Mouse (Mus musculus) R1 (cell line): ENCODE data around the gene Zfp385a.

ENCODE experiments used
- DNase-seq: peaks from one replicate; pipeline ENCODE4 v3.0.0-alpha.2; 2018; ENCODE audit warnings: low read depth, low spot score

Zfp385a gene

DNA sequence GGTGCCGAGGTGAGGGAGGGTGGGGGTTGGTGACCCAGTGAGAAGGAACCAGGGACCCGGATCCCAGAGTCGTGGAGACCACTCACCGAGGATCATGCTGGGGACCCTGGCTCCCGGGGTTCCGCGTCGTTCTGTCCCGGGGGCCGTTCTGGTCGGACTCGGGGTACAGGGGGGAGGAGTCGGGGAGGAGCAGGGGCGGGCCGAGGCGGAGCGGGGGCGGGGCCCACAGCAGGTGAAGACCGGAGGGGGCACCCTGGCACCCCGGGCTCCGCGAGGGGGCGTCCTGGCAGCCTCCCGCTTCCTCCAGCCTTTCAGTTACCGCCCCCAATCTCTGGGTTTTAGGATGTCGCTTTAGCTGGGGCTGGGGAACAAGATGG lies at the start of gene Zfp385a:
Gene Zfp385a, minus strand, starts transcription at position 133 of the 377 bp plus-strand sequence.
- DNase-seq: peak; percentile 51

DNA sequence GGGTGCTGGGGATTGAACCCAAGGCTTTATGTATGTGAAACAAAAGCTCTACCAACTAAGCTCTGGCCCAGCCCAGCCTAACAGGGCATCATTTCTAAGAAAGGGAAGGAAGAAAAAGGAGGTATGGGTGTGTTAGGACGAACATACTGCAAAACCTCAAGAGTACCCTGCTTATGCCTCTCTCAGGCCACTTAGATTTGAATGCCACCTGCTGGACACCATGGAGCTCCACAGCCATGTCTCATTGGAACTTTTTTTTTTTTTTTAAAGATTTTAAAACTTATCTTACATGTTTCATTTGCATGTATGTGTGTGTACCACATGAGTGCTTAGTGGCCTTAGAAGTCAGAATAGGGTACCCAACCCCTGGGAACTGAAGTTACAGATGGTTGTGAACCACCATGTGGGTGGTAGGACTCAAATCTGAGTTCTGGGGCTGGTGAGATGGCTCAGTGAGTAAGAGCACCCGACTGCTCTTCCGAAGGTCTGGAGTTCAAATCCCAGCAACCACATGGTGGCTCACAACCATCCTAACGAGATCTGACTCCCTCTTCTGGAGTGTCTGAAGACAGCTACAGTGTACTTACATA lies 48.8 kb upstream of the Zfp385a start:
- peak; percentile 54 for DNase-seq

DNA sequence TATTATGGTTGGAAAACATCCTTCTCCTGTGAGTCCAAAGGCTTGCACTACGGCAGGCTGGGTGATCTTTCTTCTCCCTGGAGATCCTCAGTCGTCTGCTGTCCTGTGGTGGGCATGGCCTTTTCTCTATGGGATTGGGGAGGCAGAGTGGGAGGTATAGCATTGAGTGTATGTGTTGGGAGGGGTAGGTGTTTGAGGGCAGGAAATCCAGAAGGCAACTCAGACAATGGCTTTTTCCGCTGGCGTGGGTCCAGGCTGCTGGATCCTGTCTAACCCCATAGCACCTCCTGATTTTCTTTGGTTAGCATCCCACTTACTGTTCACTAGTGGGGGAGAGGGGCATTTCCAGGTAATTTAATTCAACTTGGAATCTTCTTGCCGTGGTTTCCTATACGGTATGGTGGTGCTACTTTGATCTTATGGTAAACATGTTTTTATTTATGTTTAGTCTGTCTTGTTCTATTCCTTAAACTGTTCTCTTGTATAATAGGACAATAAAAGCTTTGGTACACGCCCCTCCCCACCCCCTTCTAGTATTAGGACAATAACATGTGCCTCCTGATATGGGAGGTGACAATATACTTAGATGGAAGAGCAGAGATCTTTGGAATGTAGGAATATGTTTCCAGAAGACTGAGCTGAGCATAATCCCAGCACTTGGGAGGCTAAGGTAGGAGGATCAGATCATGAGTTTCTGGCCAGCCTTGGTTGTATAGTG lies 44.0 kb upstream of the Zfp385a start:
- DNase-seq: no peak

DNA sequence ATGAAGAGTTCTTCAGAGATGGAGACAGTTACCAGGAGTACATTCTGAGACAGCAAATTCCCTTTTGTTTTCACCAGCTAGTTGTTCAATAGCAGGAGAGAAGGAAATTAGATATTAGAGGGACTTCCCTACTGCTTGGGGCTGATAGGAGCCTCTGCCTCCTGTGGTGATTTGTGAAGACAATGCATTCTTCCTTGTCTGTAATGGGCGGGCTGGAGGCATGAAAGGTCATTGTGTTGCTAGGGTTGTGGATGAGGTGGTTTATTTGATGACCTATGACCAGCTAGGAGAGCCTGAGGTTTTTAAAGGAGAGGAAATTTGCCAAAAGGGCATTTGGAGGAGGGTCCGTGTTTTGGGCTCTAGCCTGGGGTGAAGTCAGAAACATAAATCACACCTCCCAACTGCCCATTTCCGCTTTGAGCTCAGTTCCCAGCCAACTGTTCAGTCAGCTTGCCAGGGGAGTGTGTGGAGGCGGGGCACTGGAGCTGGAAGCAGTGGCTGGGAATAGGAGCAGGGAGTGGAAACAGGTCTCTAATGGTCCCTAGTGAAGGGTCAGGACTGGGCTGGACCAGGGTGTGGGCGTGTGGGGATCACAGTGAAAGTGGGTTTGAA lies 43.0 kb upstream of the Zfp385a start:
- peak; percentile 88 for DNase-seq

DNA sequence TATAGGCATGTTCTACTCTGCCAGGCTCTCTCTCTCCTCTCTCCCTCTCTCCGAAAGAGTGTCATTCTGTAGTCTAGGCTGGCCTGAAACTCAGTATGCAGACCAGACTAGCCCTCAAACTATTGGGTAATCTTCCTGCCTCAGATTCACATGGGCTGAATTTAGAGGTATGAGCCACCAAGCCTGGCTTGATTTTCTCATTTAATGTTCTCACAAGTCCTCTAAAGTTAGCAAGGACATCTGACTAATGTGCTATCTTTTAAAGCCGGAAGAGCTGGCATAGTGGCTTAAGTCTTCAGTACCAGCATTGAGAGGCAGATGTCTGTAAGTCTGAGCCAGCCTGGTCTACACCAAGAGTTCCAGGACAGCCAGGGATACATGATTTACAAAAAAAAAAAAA lies 42.2 kb upstream of the Zfp385a start:
- DNase-seq: no peak

DNA sequence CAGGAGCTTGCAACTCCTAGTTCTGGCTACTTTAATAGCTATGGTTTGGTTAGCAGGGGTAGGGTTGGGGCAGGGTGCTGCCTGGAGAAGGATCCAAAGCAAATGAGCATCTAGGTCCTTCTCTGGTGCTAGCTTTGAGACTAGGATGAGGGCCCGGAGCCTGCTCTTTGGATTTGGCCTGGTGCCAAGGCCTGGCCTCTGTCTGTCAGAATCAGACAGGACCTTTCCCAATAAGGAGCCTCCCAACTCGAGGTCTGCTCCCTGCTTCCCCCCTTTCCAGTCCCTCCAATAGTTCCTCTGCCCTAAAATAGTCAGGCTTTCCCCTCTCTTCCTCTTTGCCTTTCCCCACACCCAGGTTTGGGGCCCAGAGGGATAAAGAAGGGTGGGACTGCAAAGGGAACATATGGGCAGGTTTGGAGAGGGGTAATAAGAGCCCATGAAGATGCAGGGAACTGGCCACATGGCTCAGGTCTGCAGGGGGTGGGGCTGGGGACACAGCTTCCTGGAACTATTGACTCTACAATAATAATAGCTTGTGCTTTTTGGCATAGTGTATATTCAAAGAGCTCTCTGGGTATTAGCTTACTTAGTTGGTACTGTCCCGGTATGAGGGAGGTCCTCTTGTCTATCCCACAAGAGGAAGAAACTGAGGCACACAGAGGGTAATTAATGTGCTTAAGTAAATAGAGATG lies 38.9 kb upstream of the Zfp385a start:
- DNase-seq: no peak

DNA sequence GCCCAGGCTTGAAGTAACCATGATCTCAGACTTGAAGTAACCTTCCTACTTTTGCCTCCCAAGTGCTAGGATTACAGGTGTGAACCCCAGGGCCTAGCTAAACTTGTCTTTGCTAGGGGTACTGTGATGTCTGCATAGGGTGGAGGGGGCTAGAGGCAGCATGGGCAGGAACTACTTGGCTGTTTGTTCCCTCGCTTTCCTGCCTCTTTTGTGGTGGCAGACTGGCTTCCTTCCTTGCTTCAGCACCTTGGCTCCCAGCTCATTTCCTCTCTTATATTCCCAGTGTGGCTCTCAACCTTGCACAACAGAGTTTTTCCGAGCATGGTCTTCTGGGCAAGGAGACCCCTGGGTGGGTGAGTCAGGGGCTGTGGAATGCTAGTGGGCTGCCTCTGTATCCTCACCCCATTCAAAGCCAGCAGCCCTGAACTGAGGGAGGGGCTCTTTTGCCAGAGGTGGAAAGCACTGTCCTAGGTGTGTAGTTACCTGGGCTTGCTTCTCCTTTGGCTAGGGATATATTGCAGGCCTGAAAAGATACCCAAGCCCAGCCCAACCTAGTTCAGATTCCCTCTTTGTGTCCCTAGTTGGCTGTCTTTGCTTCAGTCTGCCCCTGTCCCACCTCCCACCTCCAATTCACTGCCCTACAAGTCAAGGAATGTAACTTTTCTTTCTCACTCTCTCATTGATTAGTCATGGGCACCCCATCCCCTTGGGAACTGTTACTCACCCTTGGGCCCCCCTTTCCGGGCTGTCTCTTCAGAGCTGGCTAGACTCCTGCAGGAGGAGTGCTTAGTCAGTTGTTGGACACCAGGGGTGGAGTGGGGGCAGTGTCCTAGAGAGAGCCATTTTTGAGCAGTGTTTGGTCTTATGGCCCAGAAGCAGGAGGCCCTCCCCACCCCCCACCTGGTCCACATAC lies 38.1 kb upstream of the Zfp385a start:
- DNase-seq: no peak

DNA sequence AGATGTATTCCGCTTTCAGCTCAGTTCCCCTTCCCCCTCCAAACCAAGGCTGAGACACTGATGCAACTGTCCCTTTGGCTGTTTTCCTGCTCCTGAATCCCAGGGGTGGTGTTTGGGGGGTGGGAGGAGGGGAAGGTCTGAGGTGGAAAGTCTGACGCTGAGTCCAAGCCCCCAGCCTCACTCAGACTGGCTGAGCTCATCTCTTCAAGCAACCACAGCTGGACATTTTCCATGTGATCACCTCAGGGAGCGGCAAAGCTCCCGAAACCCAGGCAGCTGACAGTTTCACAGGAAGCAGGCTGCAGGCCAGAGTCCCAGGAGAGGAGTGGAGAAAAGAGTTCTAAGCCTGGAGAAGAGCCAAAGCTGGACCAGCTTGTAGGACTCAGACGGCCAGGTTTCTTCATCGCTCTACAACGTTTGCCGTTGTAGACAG lies 37.0 kb upstream of the Zfp385a start:
- DNase-seq: no peak

DNA sequence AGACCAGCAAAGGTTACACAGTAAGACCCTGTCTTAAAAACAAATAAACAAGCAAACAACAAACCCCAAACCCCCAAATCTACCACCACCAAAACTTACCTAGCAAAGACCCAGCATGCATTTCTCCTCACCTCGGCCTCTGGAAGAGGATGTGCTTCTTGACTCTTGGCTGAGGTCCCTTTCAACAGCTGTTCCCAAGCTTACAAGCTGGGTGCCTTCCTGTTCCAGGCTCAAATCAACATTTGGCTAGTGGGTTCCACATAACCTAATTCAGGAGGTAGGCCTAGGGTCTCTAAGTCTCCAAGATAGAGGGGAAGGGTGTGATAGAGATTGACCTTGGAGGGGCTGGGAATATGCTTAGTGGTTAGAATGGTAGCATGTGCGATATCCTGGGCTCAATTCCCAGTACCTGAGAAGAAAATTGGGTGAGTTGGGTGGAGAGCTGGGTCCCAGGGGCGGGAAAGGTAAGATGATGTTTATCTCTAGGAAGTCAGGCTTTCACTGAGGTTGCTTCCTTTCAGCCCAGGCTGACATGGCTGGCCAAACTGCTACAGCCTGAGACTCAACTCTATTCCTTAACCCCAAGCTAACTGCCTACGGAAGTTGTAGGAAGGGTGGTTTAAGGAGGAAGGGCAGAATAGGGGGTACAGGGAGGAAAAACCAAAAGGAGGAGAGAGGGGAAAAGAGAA lies 35.4 kb upstream of the Zfp385a start:
- no peak for DNase-seq

DNA sequence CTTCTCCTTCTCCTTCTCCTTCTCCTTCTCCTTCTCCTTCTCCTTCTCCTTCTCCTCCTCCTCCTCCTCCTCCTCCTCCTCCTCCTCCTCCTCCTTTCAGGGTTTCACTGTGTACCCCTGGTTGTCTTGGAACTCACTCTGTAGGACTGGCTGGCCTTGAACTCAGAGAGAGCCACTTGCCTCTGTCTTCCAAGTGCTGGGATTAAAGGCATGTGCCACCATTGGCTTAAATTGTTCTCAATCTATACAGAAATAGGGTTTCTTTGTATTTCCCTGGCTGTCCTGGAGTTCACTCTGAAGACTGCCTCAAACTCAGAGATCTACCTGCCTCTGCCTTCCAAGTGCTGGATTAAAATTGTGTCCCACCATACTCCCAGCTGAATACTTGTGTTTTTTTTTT lies 32.6 kb upstream of the Zfp385a start:
- no peak for DNase-seq

DNA sequence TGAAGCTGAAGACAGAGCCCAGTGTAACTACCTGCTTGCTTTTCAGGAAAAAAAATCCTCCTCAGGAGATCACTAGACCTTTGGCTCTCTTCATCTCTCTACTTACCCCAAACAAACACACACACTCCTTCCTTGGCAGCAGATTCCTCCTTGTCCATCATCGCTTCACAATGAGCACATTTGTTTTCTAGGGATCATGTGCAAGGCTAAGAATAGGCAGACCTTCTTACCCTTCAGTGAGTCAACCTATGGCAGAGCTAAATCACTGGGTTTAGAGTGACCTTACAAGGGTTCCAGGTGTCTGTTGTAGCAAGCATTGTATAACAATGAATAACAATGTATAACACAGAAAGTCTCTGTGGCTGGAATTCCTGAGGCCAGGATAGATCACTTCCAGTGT lies 31.8 kb upstream of the Zfp385a start:
- peak; percentile 39 for DNase-seq

DNA sequence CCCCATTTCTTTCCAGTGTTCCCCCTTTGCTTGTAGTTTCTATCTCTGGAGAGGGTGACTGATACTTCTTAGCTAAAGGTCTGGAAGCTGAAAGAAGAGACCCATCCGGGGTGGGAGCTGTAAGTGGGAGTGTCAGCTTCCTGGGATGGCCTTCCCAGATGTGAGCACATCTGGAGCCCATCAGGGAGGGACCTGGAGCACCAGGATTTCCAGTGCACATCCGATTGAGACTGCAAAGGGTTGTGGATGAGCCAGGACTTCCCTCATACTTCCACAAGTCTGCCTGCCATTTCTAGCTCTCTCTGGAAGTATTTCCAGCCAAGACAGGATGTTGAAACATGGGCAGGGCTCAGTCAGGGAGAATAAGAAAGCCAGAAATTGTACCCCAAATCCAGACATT lies 31.3 kb upstream of the Zfp385a start:
- no peak for DNase-seq

DNA sequence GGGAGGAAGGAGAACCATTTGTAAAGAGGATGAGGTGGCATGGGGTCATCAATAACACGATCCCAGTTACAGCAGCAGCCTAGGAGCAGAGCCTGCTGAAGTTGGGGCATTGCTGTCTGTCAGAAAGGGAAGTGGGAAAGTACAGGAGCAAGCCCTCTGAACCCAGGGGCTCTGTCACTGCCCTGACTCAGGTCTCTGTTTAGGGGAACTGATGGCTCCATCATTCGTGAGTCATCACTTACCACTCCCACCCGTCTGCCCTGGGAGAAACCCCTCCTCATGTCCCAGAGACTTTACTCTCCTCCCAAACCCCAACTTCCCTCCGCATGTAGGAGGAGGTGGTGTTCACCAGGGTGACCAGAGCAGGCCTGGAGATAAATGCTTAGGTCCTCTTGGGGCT lies 30.6 kb upstream of the Zfp385a start:
- no peak for DNase-seq

DNA sequence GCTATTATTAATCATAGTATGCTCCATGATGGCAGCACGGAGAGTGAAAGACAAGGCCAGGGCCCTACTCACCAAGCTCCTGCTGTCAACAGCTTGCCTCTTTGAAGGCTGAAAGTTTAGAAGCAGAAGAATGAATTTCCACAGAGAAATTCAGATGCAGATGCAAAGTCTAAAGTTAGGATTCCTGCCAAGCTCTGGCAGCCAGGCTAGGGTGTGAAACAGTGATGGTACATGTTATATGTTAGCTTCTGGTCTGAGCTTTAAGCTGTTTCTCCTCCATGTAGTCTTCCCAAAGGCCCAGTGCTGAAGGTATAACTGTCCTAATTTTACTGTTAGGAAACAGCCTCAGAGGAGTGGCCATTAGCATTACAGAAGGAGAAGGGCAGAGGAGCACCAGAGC lies 29.2 kb upstream of the Zfp385a start:
- peak; percentile 27 for DNase-seq

DNA sequence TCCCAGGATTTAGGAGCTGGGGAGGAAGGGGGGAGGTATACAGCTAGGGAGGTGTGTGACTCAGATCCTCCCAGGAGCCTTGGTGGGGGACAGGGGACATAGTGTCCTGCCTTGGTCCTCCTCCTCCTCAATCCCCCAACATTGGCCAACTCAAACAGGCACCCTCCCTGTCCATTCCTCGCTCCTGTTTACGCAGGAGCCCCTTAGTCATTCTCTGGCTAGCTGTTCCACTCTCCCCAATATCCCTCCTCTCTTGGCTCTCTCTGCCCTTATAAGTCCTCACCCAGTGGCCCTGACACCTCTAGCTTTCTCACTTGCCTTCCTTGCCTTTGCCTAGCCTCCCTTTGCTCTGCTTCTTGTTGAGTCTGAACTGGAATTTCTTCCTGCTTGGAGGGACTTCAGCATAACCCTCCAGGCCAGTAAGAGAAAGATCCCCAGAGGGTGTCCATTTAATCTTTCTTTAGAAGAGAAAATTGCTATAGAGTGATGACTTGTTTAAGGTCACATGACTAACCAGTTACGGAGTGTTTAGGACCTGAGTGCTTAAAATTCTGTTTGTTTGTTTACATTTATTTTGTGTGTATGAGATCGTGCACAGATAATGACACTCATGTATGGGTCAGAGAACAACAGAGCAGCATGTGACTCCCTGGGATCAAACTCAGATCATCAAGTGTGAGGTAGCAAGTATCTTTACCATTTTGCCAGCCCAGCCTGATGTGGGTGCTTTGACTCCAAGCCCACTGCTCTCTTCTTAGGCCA lies 28.5 kb upstream of the Zfp385a start:
- no peak for DNase-seq

DNA sequence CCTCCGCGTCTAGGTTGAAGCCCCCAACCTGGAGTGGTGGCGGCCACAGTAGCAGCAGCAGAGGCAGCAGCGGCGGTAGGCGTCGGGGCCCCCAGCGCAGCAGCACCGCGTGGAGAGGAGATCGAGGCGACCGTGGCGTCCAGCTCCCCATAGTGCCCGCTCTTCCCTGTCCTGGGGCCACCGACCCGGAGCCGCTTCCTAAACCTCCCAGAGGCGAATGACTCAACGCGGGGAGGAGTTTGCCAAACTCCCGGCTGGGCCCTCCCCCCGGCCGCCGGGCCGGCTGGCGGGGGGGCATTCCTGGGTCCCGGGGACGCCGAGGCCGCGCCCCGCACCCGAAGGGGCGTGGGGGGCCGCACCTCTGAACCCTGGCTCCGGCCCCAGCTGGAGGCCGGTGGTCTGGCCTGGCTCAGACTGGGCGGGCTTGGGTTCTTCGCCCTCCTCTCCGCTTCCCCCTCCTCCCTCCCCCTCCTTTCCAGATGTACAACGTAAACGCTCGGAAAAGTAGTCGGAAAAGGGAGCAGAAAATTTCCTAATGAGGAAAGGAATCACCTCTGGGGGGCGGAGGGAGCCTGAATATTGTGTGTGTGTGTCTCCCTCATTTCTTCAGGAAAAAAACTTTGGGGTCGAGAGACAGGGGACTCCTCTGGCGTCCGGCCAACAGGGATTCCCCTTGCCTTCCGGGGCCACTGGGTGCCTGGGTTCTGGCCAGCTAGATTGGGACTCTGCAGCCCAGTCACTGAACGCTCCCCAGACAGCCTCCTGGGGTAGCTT lies 26.7 kb upstream of the Zfp385a start, which contains the start of gene Itga5:
Gene Itga5, minus strand, starts transcription at position 388 of the 774 bp plus-strand sequence.
- peak; percentile 84 for DNase-seq

DNA sequence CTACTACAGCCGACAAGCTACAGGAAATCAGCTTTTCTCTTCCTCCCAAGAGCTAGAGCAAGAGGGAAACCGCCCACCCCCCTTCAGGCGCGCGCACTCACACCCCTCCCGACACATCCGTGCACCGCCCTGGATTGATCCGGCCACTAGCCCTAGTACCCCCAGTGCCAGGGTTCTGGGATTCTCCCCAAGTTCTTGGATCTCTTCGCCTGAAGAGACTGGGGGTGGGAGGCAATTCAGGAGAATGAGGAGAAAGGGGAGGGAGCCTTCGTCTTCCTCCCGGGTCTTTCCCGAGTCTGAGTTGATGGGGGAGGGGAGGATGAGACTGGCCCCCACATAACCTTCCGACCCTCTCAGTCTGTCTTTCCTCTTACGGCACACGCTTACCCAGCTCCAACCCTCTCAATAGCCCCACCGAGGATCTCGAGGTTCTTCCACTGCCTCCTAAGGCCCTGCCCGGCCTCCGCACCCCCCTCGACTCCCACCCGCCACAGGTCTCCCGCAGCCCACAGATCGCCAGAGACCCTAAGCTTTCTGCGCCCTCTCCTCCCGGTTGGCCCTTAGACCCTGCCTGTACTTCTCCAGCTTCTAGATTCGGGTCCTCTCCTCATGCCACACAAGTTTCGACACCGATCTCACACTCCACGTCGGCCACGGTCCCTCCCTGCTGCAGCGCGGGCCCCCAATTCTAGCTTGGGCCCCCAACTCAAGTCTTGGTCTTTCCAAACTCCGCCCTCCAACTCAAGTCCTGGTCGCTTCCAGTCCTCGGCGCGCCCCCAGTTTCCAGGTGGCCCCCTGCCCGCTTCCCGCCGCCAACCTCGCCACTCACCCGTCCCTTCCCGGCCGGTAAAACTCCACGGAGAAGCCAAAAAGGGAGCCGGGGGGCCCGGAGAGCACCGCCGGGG lies 25.8 kb upstream of the Zfp385a start:
- peak; percentile 68 for DNase-seq

DNA sequence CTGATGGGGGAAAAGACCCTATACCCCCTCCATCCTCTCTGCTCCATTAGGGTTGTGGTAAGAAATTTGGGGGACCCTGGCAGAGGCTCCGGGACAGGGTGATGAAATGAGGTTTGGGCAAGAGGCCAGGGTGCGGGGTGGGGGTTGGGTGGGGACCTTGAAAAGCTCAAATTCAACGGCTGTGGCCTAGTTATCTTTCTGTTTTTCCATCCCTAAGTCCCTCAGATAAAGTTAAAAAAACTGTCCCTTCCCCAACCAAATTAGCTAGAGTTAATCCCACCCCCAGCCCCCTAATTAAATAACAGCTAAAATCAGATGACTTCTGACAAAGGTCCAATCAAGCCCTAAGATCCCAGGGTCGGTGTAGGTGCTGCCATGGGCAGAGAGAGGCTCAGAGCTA lies 24.9 kb upstream of the Zfp385a start:
- DNase-seq: no peak
